Mouse (Mus musculus): Measurements from ENCODE around the gene Chid1. TPM values are rescaled to one million over a fixed set of nuclear protein-coding genes. Genes with fewer than 3 reads are reported as not detected.

The Chid1 gene
- polyA plus RNA-seq, 1 experiment from 2014 or later = 38.8 TPM

DNA sequence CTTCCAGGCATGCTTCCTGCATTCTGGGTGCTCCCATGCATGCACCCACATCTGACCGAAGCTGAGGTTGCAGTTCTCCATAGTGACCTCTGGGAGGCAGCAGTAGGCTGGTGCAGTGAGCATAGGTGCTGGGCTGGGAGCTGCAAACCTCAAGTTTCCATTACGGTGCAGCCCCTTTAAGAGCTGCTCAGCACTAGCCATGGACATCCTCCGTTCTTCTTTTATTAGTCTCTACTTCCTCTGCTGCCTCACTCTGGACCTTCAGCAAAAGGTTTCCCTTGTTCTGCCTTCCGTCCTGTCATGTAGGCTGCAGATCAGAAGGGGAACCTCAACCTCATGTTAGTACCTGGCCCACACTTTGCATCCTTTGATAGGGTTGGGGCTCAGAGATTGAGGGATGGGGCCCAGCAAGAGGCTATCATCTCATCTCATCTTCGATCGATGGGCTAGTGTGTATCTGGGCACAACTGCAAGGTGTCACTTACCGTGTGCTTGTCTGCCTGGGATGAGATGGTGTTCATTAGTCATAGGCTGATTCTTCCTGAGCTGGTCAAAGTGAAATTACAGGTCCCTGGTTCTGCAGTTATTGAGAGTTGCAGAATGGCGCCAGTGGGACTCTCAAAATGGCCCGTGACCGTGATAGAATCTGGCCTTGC is 58.7 kb downstream of the Chid1 start:
- no peaks in the 10 kb centered on the region for H3K36me3 ChIP-seq (ENCODE audit: control insufficient read depth, insufficient read depth, low read length)
- H3K27ac ChIP-seq (ENCODE audit: low read depth, low read length) = no peak overlapping the region
- H3K4me3 ChIP-seq (ENCODE audit: low read length) = peak overlapping the region; percentile 45
- peak overlapping the region; percentile 73 for H3K4me2 ChIP-seq (replicated peaks; ENCODE audit: low read depth, low read length)
- WGBS = 8% methylated on average over 10 of the region's 10 CpGs
- H3K9me3 ChIP-seq (ENCODE audit: control insufficient read depth, low read length) = no peaks in the 10 kb centered on the region
- peak overlapping the region; percentile 52; the same call in 1 of the 2 replicates for H3K9ac ChIP-seq (ENCODE audit: low read depth, low read length)
- no peaks in the 10 kb centered on the region for H3K27me3 ChIP-seq (ENCODE audit: control insufficient read depth, insufficient read depth, low read length)
- peaks cover 47% of the 10 kb centered on the region for H3K4me1 ChIP-seq (ENCODE audit: control insufficient read depth, insufficient read depth, low read length)
- peak; percentile 34 for ATAC-seq (ENCODE audit: low FRiP score, low TSS enrichment)

DNA sequence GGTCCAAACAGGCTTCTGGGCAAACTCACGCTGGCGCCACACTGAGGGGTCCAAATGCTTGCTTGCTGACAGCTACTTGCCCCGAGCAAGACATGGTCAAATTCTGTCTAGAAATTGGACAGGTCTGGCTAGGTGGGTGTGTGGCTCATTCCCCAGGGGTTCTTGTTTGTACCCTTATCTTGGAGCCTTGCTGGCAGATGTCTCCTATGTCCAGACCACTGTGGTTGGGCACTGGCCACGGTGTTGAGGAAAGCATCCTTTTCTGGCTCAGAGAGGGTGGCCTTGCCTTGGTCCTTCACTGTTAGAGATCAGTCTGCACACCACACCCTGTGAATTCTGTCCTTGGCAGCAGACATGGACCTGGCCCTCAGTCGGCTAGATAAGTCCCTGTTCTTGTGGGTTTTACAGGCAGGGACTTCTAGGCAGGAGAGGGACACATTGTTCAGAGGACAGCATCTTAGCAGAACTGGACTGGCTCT is 61.3 kb downstream of the Chid1 start:
- WGBS = 63% methylated on average over 5 of the region's 5 CpGs
- no peak for ATAC-seq (ENCODE audit: low FRiP score, low TSS enrichment)
- H3K4me2 ChIP-seq (replicated peaks; ENCODE audit: low read depth, low read length) = peak overlapping the region; percentile 90

GRCm38 (mm10) chr7:141477578-141478269 is 61.9 kb downstream of the Chid1 start:
- H3K27me3 ChIP-seq (ENCODE audit: control insufficient read depth, insufficient read depth, low read length) = no peaks in the 10 kb centered on the region
- H3K36me3 ChIP-seq (ENCODE audit: control insufficient read depth, insufficient read depth, low read length) = peaks cover 2% of the 10 kb centered on the region; the same call in 1 of the 2 replicates
- WGBS = 37% methylated on average over 4 of the region's 4 CpGs
- no peaks in the 10 kb centered on the region for H3K9me3 ChIP-seq (ENCODE audit: control insufficient read depth, low read length)
- peak overlapping the region; percentile 40 for H3K9ac ChIP-seq (ENCODE audit: low read depth, low read length)
- peak overlapping the region; percentile 95; the same call in 1 of the 2 replicates for H3K27ac ChIP-seq (ENCODE audit: low read depth, low read length)
- peaks cover 55% of the 10 kb centered on the region for H3K4me1 ChIP-seq (ENCODE audit: control insufficient read depth, insufficient read depth, low read length)
- ATAC-seq (ENCODE audit: low FRiP score, low TSS enrichment) = no peak
- no peak overlapping the region; the same call in 1 of the 2 replicates for H3K4me3 ChIP-seq (ENCODE audit: low read length)
- H3K4me2 ChIP-seq (replicated peaks; ENCODE audit: low read depth, low read length) = peak overlapping the region; percentile 90

More for the DNA sequence above, 61.3 kb downstream of the Chid1 start:
- H3K9me3 ChIP-seq (ENCODE audit: control insufficient read depth, low read length) = no peaks in the 10 kb centered on the region
- H3K27me3 ChIP-seq (ENCODE audit: control insufficient read depth, insufficient read depth, low read length) = no peaks in the 10 kb centered on the region
- peaks cover 56% of the 10 kb centered on the region for H3K4me1 ChIP-seq (ENCODE audit: control insufficient read depth, insufficient read depth, low read length)
- H3K9ac ChIP-seq (ENCODE audit: low read depth, low read length) = peak overlapping the region; percentile 40; the same call in 1 of the 2 replicates
- no peaks in the 10 kb centered on the region for H3K36me3 ChIP-seq (ENCODE audit: control insufficient read depth, insufficient read depth, low read length)
- H3K4me3 ChIP-seq (ENCODE audit: low read length) = no peak overlapping the region
- H3K27ac ChIP-seq (ENCODE audit: low read depth, low read length) = peak overlapping the region; percentile 95; the same call in 1 of the 2 replicates

DNA sequence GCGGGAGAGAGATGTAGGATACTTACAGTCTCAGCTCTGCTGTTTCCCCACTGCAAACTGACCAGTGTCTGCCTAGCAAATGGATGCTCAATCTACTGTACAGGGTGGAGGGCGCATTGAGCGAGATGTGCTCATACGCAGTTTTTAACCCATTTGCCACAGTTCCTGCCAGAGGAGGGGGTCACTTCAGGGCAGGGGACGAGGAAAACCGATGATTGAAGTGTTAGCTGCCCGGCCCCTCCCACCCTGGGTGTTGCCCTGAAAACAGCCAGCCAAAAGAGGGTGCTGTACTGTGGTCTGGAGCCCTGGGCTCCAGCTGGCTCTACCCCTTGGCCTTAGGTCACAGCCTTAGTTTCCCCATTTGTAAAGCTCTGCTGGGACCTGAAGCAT is 62.7 kb downstream of the Chid1 start:
- WGBS = 15% methylated on average over 7 of the region's 7 CpGs
- H3K9me3 ChIP-seq (ENCODE audit: control insufficient read depth, low read length) = no peaks in the 10 kb centered on the region
- peak overlapping the region; percentile 90 for H3K4me2 ChIP-seq (replicated peaks; ENCODE audit: low read depth, low read length)
- peak overlapping the region; percentile 25 for H3K9ac ChIP-seq (ENCODE audit: low read depth, low read length)
- peaks cover 50% of the 10 kb centered on the region for H3K4me1 ChIP-seq (ENCODE audit: control insufficient read depth, insufficient read depth, low read length)
- H3K27me3 ChIP-seq (ENCODE audit: control insufficient read depth, insufficient read depth, low read length) = no peaks in the 10 kb centered on the region
- H3K27ac ChIP-seq (ENCODE audit: low read depth, low read length) = peak overlapping the region; percentile 95
- H3K4me3 ChIP-seq (ENCODE audit: low read length) = peak overlapping the region; percentile 85
- ATAC-seq (ENCODE audit: low FRiP score, low TSS enrichment) = no peak
- H3K36me3 ChIP-seq (ENCODE audit: control insufficient read depth, insufficient read depth, low read length) = peaks cover 9% of the 10 kb centered on the region

DNA sequence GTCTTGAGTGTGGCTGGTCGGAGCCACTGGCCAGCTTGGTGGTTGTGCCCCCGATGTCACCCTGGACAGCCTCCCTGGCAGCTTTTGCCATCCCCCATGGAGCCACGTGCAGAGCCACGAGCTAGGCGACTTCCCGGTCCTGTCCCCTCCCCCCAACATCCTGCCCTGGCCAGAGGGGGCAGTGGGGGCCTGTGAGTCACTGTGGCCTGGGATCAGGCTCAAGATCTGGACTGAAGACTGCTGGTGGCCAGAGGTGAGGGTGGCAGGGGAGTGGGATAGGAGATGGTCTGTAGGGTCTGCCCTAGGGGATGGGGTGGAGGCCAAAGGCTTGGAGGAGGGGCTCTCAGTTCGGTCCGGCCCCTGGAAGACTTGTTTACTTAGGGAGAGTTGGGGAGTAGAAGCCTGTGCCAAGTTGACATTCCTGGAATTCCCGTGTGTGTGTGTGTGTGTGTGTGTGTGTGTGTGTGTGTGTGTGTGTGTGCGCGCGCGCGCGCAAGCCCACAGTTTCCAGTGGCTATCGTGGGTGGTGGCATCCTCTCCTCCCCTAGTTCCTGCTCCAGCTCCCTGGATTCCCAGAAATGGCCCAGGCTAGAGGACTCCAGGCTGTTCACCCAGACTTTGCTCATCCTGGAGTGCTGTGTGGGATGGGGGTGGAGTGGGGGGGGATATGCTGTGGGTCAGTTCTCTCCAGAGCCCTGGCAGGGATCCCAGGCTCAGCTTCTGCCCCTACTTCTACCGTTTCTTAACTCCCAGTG is 63.3 kb downstream of the Chid1 start:
- Histone ChIP-seq H3K27ac (ENCODE audit: low read depth, low read length) (peak overlapping the region; percentile 95), H3K27me3 (ENCODE audit: control insufficient read depth, insufficient read depth, low read length) (no peaks in the 10 kb centered on the region), H3K9ac (ENCODE audit: low read depth, low read length) (peak overlapping the region; percentile 87), H3K4me2 (replicated peaks; ENCODE audit: low read depth, low read length) (peak overlapping the region; percentile 90), H3K9me3 (ENCODE audit: control insufficient read depth, low read length) (no peaks in the 10 kb centered on the region), H3K36me3 (ENCODE audit: control insufficient read depth, insufficient read depth, low read length) (peaks cover 14% of the 10 kb centered on the region), H3K4me3 (ENCODE audit: low read length) (peak overlapping the region; percentile 85), H3K4me1 (ENCODE audit: control insufficient read depth, insufficient read depth, low read length) (peaks cover 45% of the 10 kb centered on the region)
- WGBS = 3% methylated on average over 10 of the region's 17 CpGs
- ATAC-seq (ENCODE audit: low FRiP score, low TSS enrichment) = peak; percentile 70

- Histone ChIP-seq H3K4me2 (replicated peaks; ENCODE audit: low read depth, low read length) (peak overlapping the region; percentile 90), H3K27me3 (ENCODE audit: control insufficient read depth, insufficient read depth, low read length) (no peaks in the 10 kb centered on the region), H3K36me3 (ENCODE audit: control insufficient read depth, insufficient read depth, low read length) (peaks cover 20% of the 10 kb centered on the region), H3K27ac (ENCODE audit: low read depth, low read length) (peak overlapping the region; percentile 95), H3K9ac (ENCODE audit: low read depth, low read length) (peak overlapping the region; percentile 87), H3K9me3 (ENCODE audit: control insufficient read depth, low read length) (no peaks in the 10 kb centered on the region), H3K4me1 (ENCODE audit: control insufficient read depth, insufficient read depth, low read length) (peaks cover 40% of the 10 kb centered on the region), H3K4me3 (ENCODE audit: low read length) (peak overlapping the region; percentile 85)
- ATAC-seq (ENCODE audit: low FRiP score, low TSS enrichment) = no peak
- WGBS = 3% methylated on average over 12 of the region's 12 CpGs
Measured at GRCm38 (mm10) chr7:141475805-141476158, 63.9 kb downstream of the Chid1 start.

GRCm38 (mm10) chr7:141475011-141475804 is 64.4 kb downstream of the Chid1 start, which contains the start of the genes Polr2l and Tspan4:
Gene Polr2l (minus strand): TSS chr7:141475132.
Gene Tspan4 (plus strand): TSS chr7:141475240.
- Histone ChIP-seq H3K27ac (ENCODE audit: low read depth, low read length) (peak within 1 kb of the TSS; percentile 95), H3K4me1 (ENCODE audit: control insufficient read depth, insufficient read depth, low read length) (peaks cover 40% of the 10 kb centered on the region), H3K4me3 (ENCODE audit: low read length) (peak within 1 kb of the TSS; percentile 85), H3K4me2 (replicated peaks; ENCODE audit: low read depth, low read length) (peak within 1 kb of the TSS; percentile 90), H3K9ac (ENCODE audit: low read depth, low read length) (peak within 1 kb of the TSS; percentile 87), H3K27me3 (ENCODE audit: control insufficient read depth, insufficient read depth, low read length) (no peaks in the 10 kb centered on the region), H3K36me3 (ENCODE audit: control insufficient read depth, insufficient read depth, low read length) (peaks cover 26% of the 10 kb centered on the region), H3K9me3 (ENCODE audit: control insufficient read depth, low read length) (no peaks in the 10 kb centered on the region)
- WGBS = under 1% methylated on average over 81 of the region's 87 CpGs
- peak; percentile 65 for ATAC-seq (ENCODE audit: low FRiP score, low TSS enrichment)

GRCm38 (mm10) chr7:141474160-141474559 is 65.5 kb downstream of the Chid1 start:
- 8% methylated on average over 5 of the region's 5 CpGs for WGBS
- Histone ChIP-seq H3K4me3 (ENCODE audit: low read length) (peak overlapping the region; percentile 85), H3K27me3 (ENCODE audit: control insufficient read depth, insufficient read depth, low read length) (no peaks in the 10 kb centered on the region), H3K4me2 (replicated peaks; ENCODE audit: low read depth, low read length) (peak overlapping the region; percentile 90), H3K27ac (ENCODE audit: low read depth, low read length) (no peak overlapping the region), H3K9me3 (ENCODE audit: control insufficient read depth, low read length) (no peaks in the 10 kb centered on the region), H3K36me3 (ENCODE audit: control insufficient read depth, insufficient read depth, low read length) (peaks cover 36% of the 10 kb centered on the region), H3K9ac (ENCODE audit: low read depth, low read length) (peak overlapping the region; percentile 87), H3K4me1 (ENCODE audit: control insufficient read depth, insufficient read depth, low read length) (peaks cover 48% of the 10 kb centered on the region)
- ATAC-seq (ENCODE audit: low FRiP score, low TSS enrichment) = no peak

Measured in kidney, embryonic 14.5 days (tissue).